Mouse (Mus musculus): ENCODE measurements around the gene Mcm10. TPM values are rescaled to one million over a fixed set of nuclear protein-coding genes. Genes with fewer than 3 reads are reported as not detected.
A peak's percentile ranks its signal among the peaks of the same experiment; 100 is the strongest.

Mcm10 gene
- total and polyA plus RNA-seq, 3 experiments: 102 to 214 (median 107) TPM

GRCm38 (mm10) chr2:4993584-4993983, 19.0 kb downstream of the Mcm10 start:
- H3K4me1 ChIP-seq (ENCODE audit: control insufficient read depth in 1 of 2, insufficient read depth in 2 of 2, low read length in 2 of 2): no peaks in the 10 kb centered on the region
- H3K27me3 ChIP-seq (ENCODE audit: control insufficient read depth in 1 of 2, insufficient read depth in 2 of 2, low read length in 2 of 2): no peaks in the 10 kb centered on the region
- no peak for DNase-seq (ENCODE audit: low read depth, low spot score)
- H3K9ac ChIP-seq (ENCODE audit: control insufficient read depth, low read depth, low read length, poor library complexity, severe bottlenecking): no peak overlapping the region
- H3K27ac ChIP-seq (ENCODE audit: control insufficient read depth, low read depth, low read length): no peak overlapping the region
- H3K9me3 ChIP-seq (replicated peaks; ENCODE audit: insufficient read depth, low read length): no peaks in the 10 kb centered on the region
- TF ChIP-seq SMC3 (IDR thresholded peaks at IDR 0.05; ENCODE audit: low read depth, low read length): no peak
- TF ChIP-seq POLR2AphosphoS5 (IDR thresholded peaks at IDR 0.05; ENCODE audit: borderline replicate concordance, low read depth, low read length): no peak
- no peak for TF ChIP-seq MAZ (IDR thresholded peaks at IDR 0.05; ENCODE audit: low read depth, low read length)
- no peak for TF ChIP-seq MAX (IDR thresholded peaks at IDR 0.05; ENCODE audit: low read length)
- TF ChIP-seq KAT2A (conservative IDR thresholded peaks at IDR 0.05; ENCODE audit: low read depth, low read length): no peak
- no peak for TF ChIP-seq ZNF384 (IDR thresholded peaks at IDR 0.05; ENCODE audit: low read depth, low read length)
- TF ChIP-seq BHLHE40 (IDR thresholded peaks at IDR 0.05; ENCODE audit: borderline replicate concordance, low read depth, low read length): no peak
- no peak for TF ChIP-seq NELFE (IDR thresholded peaks at IDR 0.05; ENCODE audit: low read depth, low read length)
- no peak for TF ChIP-seq MXI1 (IDR thresholded peaks at IDR 0.05; ENCODE audit: low read depth, low read length)
- TF ChIP-seq NRF1 (IDR thresholded peaks at IDR 0.05; ENCODE audit: insufficient read depth, low read depth, low read length, poor library complexity, severe bottlenecking): no peak
- TF ChIP-seq POLR2A (IDR thresholded peaks at IDR 0.05; ENCODE audit: control insufficient read depth in 1 of 2, insufficient read depth in 1 of 2, low read depth in 1 of 2, low read length in 2 of 2, poor library complexity in 1 of 2): no peak
- TF ChIP-seq E2F4 (IDR thresholded peaks at IDR 0.05; ENCODE audit: borderline replicate concordance, low read depth, low read length): no peak
- peaks cover 0 to 21% of the 10 kb centered on the region in 2 experiments; a peak in 2 of 4 replicates for H3K36me3 ChIP-seq (ENCODE audit: control insufficient read depth in 1 of 2, insufficient read depth in 2 of 2, low read length in 2 of 2)
- H3K4me3 ChIP-seq (ENCODE audit: control insufficient read depth in 1 of 2, insufficient read depth in 1 of 2, low read depth in 2 of 2, low read length in 2 of 2): no peak overlapping the region
- H3K79me2 ChIP-seq (ENCODE audit: control insufficient read depth, insufficient read depth, low read length, poor library complexity): no peaks in the 10 kb centered on the region

- no peak for TF ChIP-seq POLR2AphosphoS5 (IDR thresholded peaks at IDR 0.05; ENCODE audit: borderline replicate concordance, low read depth, low read length)
- TF ChIP-seq ZNF384 (IDR thresholded peaks at IDR 0.05; ENCODE audit: low read depth, low read length): peak; percentile 87
- Histone ChIP-seq H3K9ac (ENCODE audit: control insufficient read depth, low read depth, low read length, poor library complexity, severe bottlenecking) (no peak overlapping the region), H3K27ac (ENCODE audit: control insufficient read depth, low read depth, low read length) (no peak overlapping the region), H3K79me2 (ENCODE audit: control insufficient read depth, insufficient read depth, low read length, poor library complexity) (no peaks in the 10 kb centered on the region), H3K4me3 (ENCODE audit: control insufficient read depth in 1 of 2, insufficient read depth in 1 of 2, low read depth in 2 of 2, low read length in 2 of 2) (no peak overlapping the region), H3K4me1 (ENCODE audit: control insufficient read depth in 1 of 2, insufficient read depth in 2 of 2, low read length in 2 of 2) (no peaks in the 10 kb centered on the region), H3K9me3 (replicated peaks; ENCODE audit: insufficient read depth, low read length) (no peaks in the 10 kb centered on the region), H3K36me3 (ENCODE audit: control insufficient read depth in 1 of 2, insufficient read depth in 2 of 2, low read length in 2 of 2) (peaks cover 0 to 15% of the 10 kb centered on the region in 2 experiments; a peak in 2 of 4 replicates), H3K27me3 (ENCODE audit: control insufficient read depth in 1 of 2, insufficient read depth in 2 of 2, low read length in 2 of 2) (no peaks in the 10 kb centered on the region)
- peak; percentile 20 for DNase-seq (ENCODE audit: low read depth, low spot score)
Measured at GRCm38 (mm10) chr2:4988826-4989424, 23.7 kb downstream of the Mcm10 start.

- TF ChIP-seq SMC3 (IDR thresholded peaks at IDR 0.05; ENCODE audit: low read depth, low read length) (no peak), GATA1 (IDR thresholded peaks at IDR 0.05; ENCODE audit: low read depth, low read length) (no peak), TCF12 (IDR thresholded peaks at IDR 0.05; ENCODE audit: low read depth, low read length) (no peak), RCOR1 (IDR thresholded peaks at IDR 0.05; ENCODE audit: low read depth, low read length) (no peak), MXI1 (IDR thresholded peaks at IDR 0.05; ENCODE audit: low read depth, low read length) (no peak), ETS1 (IDR thresholded peaks at IDR 0.05; ENCODE audit: low read depth, low read length) (no peak), MYC (IDR thresholded peaks at IDR 0.05; ENCODE audit: low read depth, low read length) (no peak), ELF1 (IDR thresholded peaks at IDR 0.05; ENCODE audit: low read depth, low read length) (no peak), NRF1 (IDR thresholded peaks at IDR 0.05; ENCODE audit: insufficient read depth, low read depth, low read length, poor library complexity, severe bottlenecking) (no peak), E2F4 (IDR thresholded peaks at IDR 0.05; ENCODE audit: borderline replicate concordance, low read depth, low read length) (no peak), JUND (IDR thresholded peaks at IDR 0.05; ENCODE audit: low read depth, low read length) (no peak), CHD2 (IDR thresholded peaks at IDR 0.05; ENCODE audit: low read length) (no peak)
- Histone ChIP-seq H3K4me1 (ENCODE audit: control insufficient read depth in 1 of 2, insufficient read depth in 2 of 2, low read length in 2 of 2) (no peaks in the 10 kb centered on the region), H3K79me2 (ENCODE audit: control insufficient read depth, insufficient read depth, low read length, poor library complexity) (no peaks in the 10 kb centered on the region), H3K36me3 (ENCODE audit: control insufficient read depth in 1 of 2, insufficient read depth in 2 of 2, low read length in 2 of 2) (peaks cover 0 to 8% of the 10 kb centered on the region in 2 experiments; a peak in 2 of 4 replicates), H3K4me3 (ENCODE audit: control insufficient read depth in 1 of 2, insufficient read depth in 1 of 2, low read depth in 2 of 2, low read length in 2 of 2) (no peak overlapping the region), H3K27ac (ENCODE audit: control insufficient read depth, low read depth, low read length) (no peak overlapping the region), H3K9ac (ENCODE audit: control insufficient read depth, low read depth, low read length, poor library complexity, severe bottlenecking) (no peak overlapping the region), H3K27me3 (ENCODE audit: control insufficient read depth in 1 of 2, insufficient read depth in 2 of 2, low read length in 2 of 2) (no peaks in the 10 kb centered on the region), H3K9me3 (replicated peaks; ENCODE audit: insufficient read depth, low read length) (no peaks in the 10 kb centered on the region)
- no peak for DNase-seq (ENCODE audit: low read depth, low spot score)
Measured at GRCm38 (mm10) chr2:4987388-4988180, 25.0 kb downstream of the Mcm10 start.

Data from MEL (cell line).